Mouse (Mus musculus): ENCODE data around the gene Zfp629.

DNA sequence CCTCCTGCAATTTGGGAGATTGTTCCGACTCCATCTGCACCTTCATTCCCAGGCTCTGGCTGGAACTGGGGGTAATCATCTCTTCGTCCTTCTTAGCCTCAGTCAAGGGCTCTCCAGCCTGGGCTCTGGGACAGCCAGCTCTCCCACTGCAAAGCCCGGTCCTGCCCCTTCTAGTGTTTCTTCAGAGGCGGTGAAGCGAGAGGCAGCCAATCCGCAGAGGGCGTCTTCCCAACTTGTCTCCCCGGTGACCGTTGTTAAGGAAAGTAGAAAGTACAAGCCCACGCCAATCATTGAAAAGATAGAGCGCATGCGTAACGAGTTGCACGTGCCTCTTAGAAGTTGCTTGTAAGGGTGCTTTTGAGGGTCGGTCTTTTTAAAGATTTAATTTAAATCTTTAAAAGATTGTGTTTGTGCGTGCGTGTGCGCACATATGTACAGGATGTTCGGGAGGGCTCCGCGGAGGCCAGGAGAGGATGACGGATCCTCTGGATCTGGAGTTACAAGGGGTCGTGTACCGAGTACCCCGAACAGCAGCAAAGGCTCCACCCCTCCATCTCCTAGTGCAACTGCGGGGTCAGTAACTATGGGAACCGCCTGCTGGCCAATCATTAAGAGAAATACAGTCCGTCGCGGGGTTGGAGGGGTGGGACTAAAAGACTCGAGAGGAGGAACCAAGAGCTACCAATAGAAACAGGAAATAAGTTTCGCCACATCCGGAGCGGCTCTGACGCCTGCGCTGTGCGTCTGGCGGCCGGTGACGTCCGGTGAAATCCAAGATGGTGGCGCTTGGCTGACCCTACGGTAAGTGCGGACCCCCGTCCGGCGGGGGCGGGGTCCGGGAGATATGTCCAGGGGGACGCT lies 27.4 kb downstream of the Zfp629 start, which contains the start of the genes Ccdc189 and Rnf40:
- TF ChIP-seq CTCF (IDR thresholded peaks at IDR 0.05; ENCODE audit: control insufficient read depth, insufficient read depth, insufficient replicate concordance, low read depth, low read length) (no peak), POLR2A (IDR thresholded peaks at IDR 0.05; ENCODE audit: control insufficient read depth, low read depth, low read length) (peak; percentile 80)

All from testis, adult 2 months (tissue).